Mouse (Mus musculus) forebrain, embryonic 10.5 days (tissue): Measurements from ENCODE around the gene Vmn2r112. TPM values are rescaled to one million over a fixed set of nuclear protein-coding genes. Genes with fewer than 3 reads are reported as not detected.
"Not testable (repeated sequence)": the region's sequence is repeated elsewhere in the genome, so short reads cannot be mapped to it uniquely, and the experiment has no call there.

Experiments used
- DNase-seq: peaks from one replicate; pipeline ENCODE4 v3.0.0-alpha.2; 2017; ENCODE audit warnings: low spot score; ENCODE audit errors: extremely low spot score
- H3K27ac ChIP-seq: fragments of 300-500 bp; sonication (generic); 2 replicates; pipeline ENCODE4 v1.5.1; 2016; ENCODE audit warnings: mild to moderate bottlenecking
- H3K27me3 ChIP-seq: fragments of 300-500 bp; sonication (generic); 2 replicates; pipeline ENCODE4 v1.6.1; 2016; ENCODE audit warnings: mild to moderate bottlenecking; ENCODE audit not compliant: poor library complexity, severe bottlenecking
- H3K36me3 ChIP-seq: fragments of 300-500 bp; sonication (generic); replicated peaks from 2 replicates; pipeline ENCODE4 v1.6.1; 2016; ENCODE audit warnings: mild to moderate bottlenecking, moderate library complexity
- H3K4me1 ChIP-seq: fragments of 300-500 bp; sonication (generic); 2 replicates; pipeline ENCODE4 v1.6.1; 2016
- H3K4me3 ChIP-seq: fragments of 300-500 bp; sonication (generic); 2 replicates; pipeline ENCODE4 v1.5.1; 2016; ENCODE audit warnings: mild to moderate bottlenecking, moderate library complexity
- H3K9me3 ChIP-seq: fragments of 300-500 bp; sonication (generic); 2 replicates; pipeline ENCODE4 v1.6.1; 2016; ENCODE audit warnings: mild to moderate bottlenecking, moderate library complexity
- WGBS: fragments of 180-500 bp; shearing (Covaris S2); methylation state at CpG from one replicate; pipeline ENCODE4 v1.1.7; 2016; 5-methylcytosine and 5-hydroxymethylcytosine counted together
- polyA plus RNA-seq: library from polyadenylated mRNA; unstranded; fragments of >200 nt; fragmentation: Nextera tagmentation; extraction: Ambion mirVana; gene quantifications from 2 replicates; pipeline ENCODE4 v1.2.1, GENCODE M21; 2016

Vmn2r112 gene
- not detected in 2 replicates for polyA plus RNA-seq

DNA sequence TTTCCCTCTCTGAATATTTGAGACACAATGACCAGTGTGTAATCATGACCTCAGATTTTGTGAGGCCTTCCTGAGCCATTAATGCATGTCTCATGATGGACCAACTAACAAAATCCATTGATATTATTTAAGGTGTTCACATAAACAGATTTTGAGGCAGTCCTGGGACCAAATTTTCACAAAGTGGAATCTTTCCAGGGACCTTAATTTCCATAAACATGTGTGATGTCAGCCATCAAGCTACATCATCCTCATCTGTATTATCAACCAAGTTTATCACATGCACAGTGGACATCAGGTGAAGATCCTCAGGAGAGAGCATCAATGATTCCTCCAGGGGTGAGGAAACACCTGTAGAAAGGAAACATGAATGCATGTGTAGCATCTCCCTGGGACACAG lies at the start of gene Vmn2r112:
TSS of gene Vmn2r112 (plus strand) at position 301 of the 400 bp plus-strand sequence.
- not testable (repeated sequence) for H3K36me3 ChIP-seq, DNase-seq, H3K9me3 ChIP-seq, H3K27ac ChIP-seq, H3K4me3 ChIP-seq, H3K27me3 ChIP-seq, H3K4me1 ChIP-seq

DNA sequence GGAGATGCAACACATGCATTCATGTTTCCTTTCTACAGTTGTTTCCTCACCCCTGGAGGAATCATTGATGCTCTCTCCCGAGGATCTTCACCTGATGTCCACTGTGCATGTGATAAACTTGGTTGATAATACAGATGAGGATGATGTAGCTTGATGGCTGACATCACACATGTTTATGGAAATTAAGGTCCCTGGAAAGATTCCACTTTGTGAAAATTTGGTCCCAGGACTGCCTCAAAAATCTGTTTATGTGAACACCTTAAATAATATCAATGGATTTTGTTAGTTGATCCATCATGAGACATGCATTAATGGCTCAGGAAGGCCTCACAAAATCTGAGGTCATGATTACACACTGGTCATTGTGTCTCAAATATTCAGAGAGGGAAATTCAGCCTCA lies 27.4 kb upstream of the Vmn2r112 start, which contains the start of gene Vmn2r111:
TSS of gene Vmn2r111 (minus strand) at position 101 of the 400 bp plus-strand sequence.
- not testable (repeated sequence) for DNase-seq, H3K27me3 ChIP-seq, H3K9me3 ChIP-seq, H3K4me3 ChIP-seq, H3K27ac ChIP-seq, H3K4me1 ChIP-seq, H3K36me3 ChIP-seq
- WGBS = 69% methylated on average over 1 of the region's 1 CpGs

DNA sequence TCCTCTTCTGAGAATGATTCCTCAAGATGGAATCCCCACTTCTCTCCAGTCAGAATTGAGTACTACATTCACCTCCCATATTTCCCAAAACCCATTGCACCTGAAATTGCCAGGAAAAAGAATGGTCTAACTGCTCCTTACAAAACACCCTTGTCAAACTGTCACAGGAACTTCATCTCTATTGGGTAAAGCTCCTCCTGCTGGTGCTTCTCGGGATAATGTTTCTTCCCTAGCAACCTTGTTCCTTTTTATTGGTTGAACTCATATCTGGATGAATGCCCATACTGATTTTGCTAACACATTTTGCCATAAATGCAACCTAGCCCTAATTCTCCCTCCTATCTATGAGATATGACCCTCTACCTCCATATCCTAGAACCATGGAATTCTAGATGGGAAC lies 29.9 kb downstream of the Vmn2r112 start:
- Histone ChIP-seq H3K36me3 (no peaks in the 10 kb centered on the region), H3K4me3 (no peak overlapping the region), H3K27ac (no peak overlapping the region), H3K9me3 (peaks cover 24% of the 10 kb centered on the region), H3K4me1 (no peaks in the 10 kb centered on the region), H3K27me3 (no peaks in the 10 kb centered on the region)
- no peak for DNase-seq
- WGBS = 71% methylated on average over 1 of the region's 1 CpGs

Other genes starting within 250 kb of the Vmn2r112 start
- gene Zfp944, start 239.6 kb upstream of the Vmn2r112 start, polyA plus RNA-seq = 14.4 and 16.0 TPM in 2 replicates
- gene Zfp758, start 239.5 kb upstream of the Vmn2r112 start, polyA plus RNA-seq = 6.5 and 7.9 TPM in 2 replicates
- 21.8 and 21.9 TPM in 2 replicates for gene Zfp946, start 176.7 kb upstream of the Vmn2r112 start, polyA plus RNA-seq
- gene Vmn2r111, start 27.5 kb upstream of the Vmn2r112 start, polyA plus RNA-seq = not detected in 2 replicates